Mouse (Mus musculus) cortical plate, adult 2 months (tissue): ENCODE data around the gene Setd2.

ENCODE experiments used
- CTCF ChIP-seq: fragments of 200-500 bp; IDR thresholded peaks from 2 replicates; pipeline ENCODE4 v1.5.1; 2011; ENCODE audit warnings: mild to moderate bottlenecking, control low read depth, low read length; ENCODE audit not compliant: insufficient read depth; ENCODE audit errors: extremely low read depth
- POLR2A ChIP-seq: fragments of 200-500 bp; IDR thresholded peaks from 2 replicates; pipeline ENCODE4 v1.6.1; 2011; ENCODE audit warnings: mild to moderate bottlenecking, low read length, control low read depth; ENCODE audit not compliant: insufficient read depth; ENCODE audit errors: extremely low read depth

DNA sequence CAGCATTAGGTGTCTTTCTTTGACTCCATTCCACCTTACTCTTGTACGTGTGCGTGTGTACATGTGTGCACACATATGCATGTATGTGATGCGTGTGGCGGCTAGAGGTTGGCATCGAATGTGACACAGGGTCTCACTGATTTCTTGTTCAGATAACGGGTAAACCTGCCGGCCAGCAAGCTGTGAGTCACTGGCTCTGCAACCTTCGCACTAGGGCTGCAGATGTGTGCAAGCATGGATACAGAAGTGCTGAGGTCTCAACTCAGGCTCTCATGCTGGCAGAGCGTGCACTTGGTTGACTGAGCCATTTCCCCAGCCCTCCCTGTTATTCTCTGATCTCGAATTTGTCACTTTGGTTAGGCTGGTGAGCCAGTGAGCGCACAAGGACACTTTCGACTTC is 127.1 kb downstream of the Setd2 start:
- TF ChIP-seq CTCF (no peak), POLR2A (no peak)
